Mouse (Mus musculus) neural tube, embryonic 14.5 days (tissue): ENCODE data around the gene Kcnd3. TPM values are rescaled to one million over a fixed set of nuclear protein-coding genes. Genes with fewer than 3 reads are reported as not detected.

Source experiments
- ATAC-seq: fragments of 200-750 bp; cut with Nextera tagmentation; 2 replicates; pipeline ENCODE4 v1.8.0; 2017; ENCODE audit warnings: low read depth, mild to moderate bottlenecking, moderate TSS enrichment, moderate library complexity
- H3K27ac ChIP-seq: fragments of 300-500 bp; sonication (generic); 2 replicates; pipeline ENCODE4 v1.5.1; 2014; ENCODE audit warnings: low read depth, mild to moderate bottlenecking, control low read depth, low read length, moderate library complexity, mixed read lengths
- H3K27me3 ChIP-seq: fragments of 300-500 bp; sonication (generic); 2 replicates; pipeline ENCODE4 v1.6.1; 2014; ENCODE audit warnings: low read length; ENCODE audit not compliant: control insufficient read depth, insufficient read depth
- H3K36me3 ChIP-seq: fragments of 300-500 bp; sonication (generic); 2 replicates; pipeline ENCODE4 v1.6.1; 2014; ENCODE audit warnings: low read length, mixed read lengths; ENCODE audit not compliant: control insufficient read depth, insufficient read depth
- H3K4me1 ChIP-seq: fragments of 300-500 bp; sonication (generic); 2 replicates; pipeline ENCODE4 v1.6.1; 2014; ENCODE audit warnings: low read length; ENCODE audit not compliant: control insufficient read depth, insufficient read depth
- H3K4me2 ChIP-seq: fragments of 300-500 bp; sonication (generic); 2 replicates; pipeline ENCODE4 v1.6.1; 2014; ENCODE audit warnings: mild to moderate bottlenecking, low read depth, low read length, control low read depth
- H3K4me3 ChIP-seq: fragments of 300-500 bp; sonication (generic); 2 replicates; pipeline ENCODE4 v1.5.1; 2014; ENCODE audit warnings: low read depth, low read length, control low read depth, mixed read lengths
- H3K9ac ChIP-seq: fragments of 300-500 bp; sonication (generic); replicated peaks from 2 replicates; pipeline ENCODE4 v1.6.1; 2014; ENCODE audit warnings: low read depth, mild to moderate bottlenecking, control low read depth, low read length, mixed read lengths
- H3K9me3 ChIP-seq: fragments of 300-500 bp; sonication (generic); 2 replicates; pipeline ENCODE4 v1.6.1; 2016; ENCODE audit warnings: low read length; ENCODE audit not compliant: control insufficient read depth
- WGBS: fragments of 180-500 bp; shearing (Covaris S2); extraction: QIAGEN DNeasy Blood & Tissue Kit; methylation state at CpG from one replicate; pipeline ENCODE4 v1.1.7; 2014; 5-methylcytosine and 5-hydroxymethylcytosine counted together
- polyA plus RNA-seq: library from polyadenylated mRNA; unstranded; fragments of >200 nt; fragmentation: Nextera tagmentation; extraction: Ambion mirVana; gene quantifications from 2 replicates; pipeline ENCODE4 v1.2.1, GENCODE M21; 2014

Kcnd3 gene
- polyA plus RNA-seq, 1 experiment from 2014 or later = 11.6 TPM

DNA sequence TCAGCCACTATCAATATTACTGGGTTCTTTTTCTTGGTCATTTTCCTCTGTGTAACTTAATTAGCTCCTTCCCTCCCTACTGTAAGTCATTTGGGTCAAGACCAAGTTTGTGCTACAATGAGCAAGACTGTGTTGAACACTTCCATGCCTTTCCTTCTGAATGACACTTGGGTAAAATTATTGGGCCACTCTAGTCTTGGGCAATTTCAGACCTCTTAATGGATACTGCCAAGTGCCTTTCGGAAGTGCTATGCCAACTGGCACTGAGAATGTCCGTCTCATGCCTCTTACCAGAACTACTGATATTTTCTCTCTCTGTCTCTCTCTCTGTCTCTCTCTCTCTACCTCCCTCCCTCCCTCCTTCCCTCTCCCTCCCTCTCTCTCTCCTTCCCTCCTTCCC, 173.8 kb downstream of the Kcnd3 start:
- no peak overlapping the region for H3K4me2 ChIP-seq
- no peaks in the 10 kb centered on the region for H3K9me3 ChIP-seq
- H3K4me1 ChIP-seq = no peaks in the 10 kb centered on the region
- no peak overlapping the region for H3K4me3 ChIP-seq
- no peak overlapping the region for H3K9ac ChIP-seq
- no peak overlapping the region for H3K27ac ChIP-seq
- H3K36me3 ChIP-seq = no peaks in the 10 kb centered on the region
- ATAC-seq = no peak
- WGBS = 86% methylated on average over 2 of the region's 2 CpGs
- no peaks in the 10 kb centered on the region for H3K27me3 ChIP-seq

DNA sequence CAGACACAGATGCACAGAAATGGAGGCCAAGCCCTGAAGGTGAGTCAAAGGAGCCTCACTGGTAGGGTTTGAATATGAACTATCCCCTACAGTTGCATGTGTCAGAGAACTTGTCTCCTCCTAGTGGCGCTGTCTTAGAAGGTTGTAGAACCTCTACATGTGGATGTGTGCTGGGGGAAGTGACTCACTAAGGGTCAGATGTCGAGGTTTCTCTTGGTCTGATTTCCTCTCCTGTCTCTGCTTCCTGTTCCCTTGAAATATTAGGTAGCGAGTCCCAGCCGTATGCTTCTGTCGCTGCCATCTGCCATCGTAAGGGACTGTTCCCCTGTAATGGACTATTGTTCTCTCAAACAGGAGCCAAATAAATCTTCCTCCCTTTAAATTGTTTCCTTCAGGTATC, 175.1 kb downstream of the Kcnd3 start:
- Histone ChIP-seq H3K4me1 (no peaks in the 10 kb centered on the region), H3K9ac (no peak overlapping the region), H3K27me3 (no peaks in the 10 kb centered on the region), H3K27ac (no peak overlapping the region), H3K4me3 (no peak overlapping the region), H3K36me3 (no peaks in the 10 kb centered on the region), H3K4me2 (no peak overlapping the region), H3K9me3 (no peaks in the 10 kb centered on the region)
- 43% methylated on average over 6 of the region's 6 CpGs for WGBS
- no peak; the same call in 1 of the 2 replicates for ATAC-seq

DNA sequence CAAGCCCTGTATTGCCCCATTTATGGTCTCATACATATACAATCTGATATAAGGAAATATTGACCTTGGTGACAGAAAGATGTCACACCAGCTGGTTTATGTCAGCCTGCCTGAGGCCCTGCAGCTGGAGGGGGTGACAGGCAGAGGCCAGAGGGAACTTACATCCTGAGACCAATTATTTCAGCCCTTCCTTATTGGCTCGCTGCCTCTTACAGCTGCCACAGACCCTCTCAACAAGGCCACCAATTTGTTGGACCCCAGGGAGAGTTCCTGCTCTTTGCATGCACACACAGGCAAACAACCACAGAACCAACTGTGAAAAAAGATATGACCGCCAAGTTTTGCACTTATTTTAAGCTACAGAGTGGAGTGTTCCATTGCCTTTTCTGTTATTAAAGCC, 180.2 kb downstream of the Kcnd3 start:
- WGBS = 49% methylated on average over 2 of the region's 2 CpGs
- Histone ChIP-seq H3K4me1 (no peaks in the 10 kb centered on the region), H3K4me2 (no peak overlapping the region), H3K27me3 (no peaks in the 10 kb centered on the region), H3K27ac (no peak overlapping the region), H3K4me3 (no peak overlapping the region), H3K9ac (no peak overlapping the region), H3K36me3 (no peaks in the 10 kb centered on the region), H3K9me3 (no peaks in the 10 kb centered on the region)
- no peak for ATAC-seq

DNA sequence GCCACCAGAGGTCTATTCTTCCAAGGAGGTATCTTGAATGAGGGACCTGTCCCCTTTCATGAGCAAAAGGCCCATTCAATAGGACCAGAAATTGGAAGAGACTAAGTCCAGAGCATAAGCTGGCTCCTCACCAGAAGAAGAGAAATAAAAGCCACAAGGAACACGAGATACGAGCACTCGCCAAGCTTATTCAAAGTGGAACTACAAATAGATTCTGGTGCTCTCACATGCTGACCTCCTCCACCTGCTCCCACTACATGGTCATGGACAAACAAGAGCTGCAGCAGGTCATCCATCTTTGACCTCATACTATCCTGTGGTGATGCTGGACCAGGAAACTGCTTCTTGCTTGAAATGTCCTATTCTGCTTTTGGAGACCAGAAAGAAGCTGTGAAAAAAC, 180.9 kb downstream of the Kcnd3 start:
- Histone ChIP-seq H3K27me3 (no peaks in the 10 kb centered on the region), H3K4me2 (no peak overlapping the region), H3K9me3 (no peaks in the 10 kb centered on the region), H3K36me3 (no peaks in the 10 kb centered on the region), H3K4me3 (no peak overlapping the region), H3K27ac (no peak overlapping the region), H3K9ac (no peak overlapping the region), H3K4me1 (no peaks in the 10 kb centered on the region)
- no peak for ATAC-seq
- 86% methylated on average over 3 of the region's 3 CpGs for WGBS

DNA sequence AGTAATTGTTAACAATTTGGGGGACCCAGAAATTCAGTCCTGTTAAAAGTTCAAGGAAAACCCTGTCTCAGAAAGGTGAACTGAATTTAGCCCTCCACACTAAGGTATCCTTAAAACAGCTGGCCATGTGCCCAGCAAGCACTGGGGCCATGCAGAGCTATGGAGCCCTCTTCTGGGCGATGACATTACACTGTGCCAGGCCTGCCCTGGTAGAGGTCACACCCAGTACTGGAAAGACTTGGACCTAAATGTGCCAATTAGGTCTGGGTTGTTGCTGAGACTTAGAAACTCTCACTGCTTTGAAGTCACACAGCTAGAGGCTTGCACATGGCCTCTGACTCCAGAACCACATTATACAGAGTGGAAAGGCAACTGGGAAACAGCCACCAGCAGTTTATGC, 190.1 kb downstream of the Kcnd3 start:
- Histone ChIP-seq H3K4me2 (no peak overlapping the region), H3K9me3 (no peaks in the 10 kb centered on the region), H3K4me1 (no peaks in the 10 kb centered on the region), H3K4me3 (no peak overlapping the region), H3K36me3 (no peaks in the 10 kb centered on the region), H3K27me3 (no peaks in the 10 kb centered on the region), H3K27ac (no peak overlapping the region), H3K9ac (no peak overlapping the region)
- WGBS = 61% methylated on average over 1 of the region's 1 CpGs
- ATAC-seq = 0 out of 2 replicates have a peak, but pooled peaks have one; percentile 24

DNA sequence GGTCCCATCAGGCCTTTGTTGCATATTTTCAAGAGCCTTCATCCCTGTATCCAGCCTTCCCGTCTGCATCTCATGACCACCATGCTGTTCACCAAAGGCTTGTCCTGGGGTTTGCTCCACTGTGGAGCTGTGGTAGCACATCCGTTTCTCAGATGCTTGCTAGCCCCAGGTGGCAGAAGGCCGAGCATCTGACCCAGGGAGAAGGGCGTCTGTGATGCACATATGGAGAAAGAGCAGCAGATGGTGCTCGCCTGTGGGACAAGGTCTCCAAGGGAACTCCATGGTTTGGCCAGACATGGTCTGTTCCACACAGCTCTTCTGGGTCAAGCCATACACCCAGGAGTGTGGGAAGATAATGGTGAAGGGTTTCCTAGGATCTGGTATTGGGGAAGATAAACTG, 191.4 kb downstream of the Kcnd3 start:
- 72% methylated on average over 5 of the region's 5 CpGs for WGBS
- H3K4me1 ChIP-seq = no peaks in the 10 kb centered on the region
- H3K27ac ChIP-seq = no peak overlapping the region
- no peak overlapping the region for H3K4me2 ChIP-seq
- H3K27me3 ChIP-seq = no peaks in the 10 kb centered on the region
- no peak overlapping the region for H3K4me3 ChIP-seq
- ATAC-seq = no peak
- no peak overlapping the region for H3K9ac ChIP-seq
- H3K9me3 ChIP-seq = no peaks in the 10 kb centered on the region
- no peaks in the 10 kb centered on the region for H3K36me3 ChIP-seq

DNA sequence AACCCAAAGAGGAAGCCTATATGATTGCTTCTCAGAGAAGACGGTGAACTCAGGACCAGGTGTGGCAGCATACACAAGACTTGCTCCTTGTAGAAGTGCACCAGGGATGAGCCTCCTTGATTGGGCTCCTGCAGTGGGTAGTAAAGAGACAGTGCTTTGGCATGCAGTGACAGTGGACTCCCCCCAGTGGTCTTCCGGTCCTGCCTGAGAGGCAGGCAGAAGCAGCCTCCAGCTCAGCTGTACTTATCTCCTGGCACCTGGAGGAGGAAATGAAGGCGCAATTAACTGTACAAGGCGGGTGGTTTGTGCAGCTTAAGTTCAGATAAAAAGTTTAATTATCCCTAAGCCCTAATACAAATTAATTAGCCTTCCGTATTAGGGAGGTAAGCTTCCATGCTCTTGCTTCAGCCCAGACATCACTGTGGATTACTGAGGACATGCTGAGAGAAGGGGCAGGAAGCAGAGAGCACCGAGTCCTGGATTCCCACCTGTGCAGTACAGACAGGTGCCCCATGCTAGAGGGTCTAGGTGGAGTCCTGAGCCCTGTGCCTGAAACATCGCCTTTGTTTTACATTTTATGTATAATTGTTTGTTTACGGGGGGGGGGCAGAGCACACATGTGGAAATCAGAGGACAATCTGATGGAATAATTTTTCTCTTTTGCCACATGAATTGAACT, 196.9 kb downstream of the Kcnd3 start:
- ATAC-seq = peak; percentile 42; the same call in 1 of the 2 replicates
- Histone ChIP-seq H3K4me2 (no peak overlapping the region), H3K36me3 (no peaks in the 10 kb centered on the region), H3K4me3 (no peak overlapping the region), H3K9me3 (no peaks in the 10 kb centered on the region), H3K9ac (no peak overlapping the region), H3K4me1 (no peaks in the 10 kb centered on the region), H3K27ac (no peak overlapping the region), H3K27me3 (no peaks in the 10 kb centered on the region)
- WGBS = 74% methylated on average over 8 of the region's 8 CpGs

DNA sequence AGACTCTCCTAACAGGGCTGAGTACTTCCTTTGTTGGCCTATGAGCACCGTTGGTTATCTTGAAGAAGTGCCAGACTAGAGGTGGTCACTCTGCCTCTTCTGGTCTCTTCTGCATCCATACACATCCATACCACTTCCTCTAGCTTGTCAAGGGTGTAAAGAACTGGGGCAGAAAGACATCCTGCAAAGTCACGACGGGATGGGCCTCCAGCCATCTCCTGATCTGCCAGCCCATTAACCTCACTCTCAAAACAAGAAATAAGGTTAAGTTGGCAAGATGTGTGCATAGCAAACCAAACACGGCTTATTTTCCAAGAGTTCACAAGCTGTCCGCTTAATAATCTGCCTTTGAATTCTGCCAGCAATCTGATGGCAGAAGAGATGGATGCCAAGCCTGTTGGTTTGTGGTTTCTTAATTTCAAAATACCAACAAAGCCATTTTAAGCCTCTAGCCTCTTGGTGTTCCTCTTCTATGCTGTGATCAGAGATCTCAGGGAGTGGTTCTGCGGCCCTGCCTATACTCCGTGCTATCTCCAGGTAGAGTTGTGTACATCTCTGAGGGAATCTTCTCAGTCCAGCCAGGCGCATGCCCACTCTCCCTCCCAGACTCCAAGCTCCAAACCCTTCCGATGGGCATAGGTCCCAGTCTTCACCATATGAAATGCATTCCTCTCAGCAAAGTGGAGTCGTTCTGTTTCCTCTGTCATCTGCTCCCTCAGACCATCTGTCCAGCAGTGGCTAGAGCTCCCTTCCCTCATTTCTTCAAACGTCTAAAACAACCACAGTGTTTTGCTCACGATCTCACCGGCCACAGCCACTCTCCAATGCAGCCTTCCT, 201.6 kb downstream of the Kcnd3 start:
- no peak for ATAC-seq
- Histone ChIP-seq H3K9me3 (no peaks in the 10 kb centered on the region), H3K4me2 (no peak overlapping the region), H3K27ac (no peak overlapping the region), H3K9ac (no peak overlapping the region), H3K4me3 (no peak overlapping the region), H3K36me3 (no peaks in the 10 kb centered on the region), H3K27me3 (no peaks in the 10 kb centered on the region), H3K4me1 (no peaks in the 10 kb centered on the region)
- WGBS = 89% methylated on average over 13 of the region's 13 CpGs

DNA sequence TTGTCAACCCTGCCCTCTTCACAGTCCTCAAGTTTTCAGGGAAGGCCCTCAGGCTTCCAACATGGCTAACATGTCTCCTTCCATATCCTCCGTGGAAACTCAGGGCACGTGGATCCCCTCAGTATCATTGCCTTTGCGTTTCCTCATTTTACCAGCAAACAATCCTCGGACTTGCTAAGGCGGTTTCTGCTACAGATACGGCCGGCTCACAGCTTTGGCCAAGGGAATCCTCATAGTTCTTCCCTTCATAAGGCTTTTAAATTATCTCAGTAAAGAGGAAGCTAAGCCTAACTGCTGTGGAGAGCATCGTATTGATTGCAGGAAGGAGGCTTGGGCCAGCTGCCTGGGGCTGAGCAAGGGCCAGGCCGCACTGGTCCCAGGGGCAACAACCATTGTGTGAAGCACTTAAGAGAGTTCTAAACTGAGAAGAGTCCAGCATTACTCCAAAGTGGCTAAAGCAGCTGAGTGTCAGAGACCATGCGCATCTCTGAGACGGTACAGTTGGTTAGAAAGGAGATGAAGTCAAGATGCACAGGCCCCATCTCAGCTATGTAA, 203.0 kb downstream of the Kcnd3 start:
- H3K4me3 ChIP-seq = no peak overlapping the region
- 89% methylated on average over 11 of the region's 11 CpGs for WGBS
- H3K36me3 ChIP-seq = no peaks in the 10 kb centered on the region
- no peaks in the 10 kb centered on the region for H3K4me1 ChIP-seq
- no peak overlapping the region for H3K4me2 ChIP-seq
- H3K9ac ChIP-seq = no peak overlapping the region
- H3K27me3 ChIP-seq = no peaks in the 10 kb centered on the region
- no peak for ATAC-seq
- H3K27ac ChIP-seq = no peak overlapping the region
- no peaks in the 10 kb centered on the region for H3K9me3 ChIP-seq
